Mouse (Mus musculus) liver (tissue): Measurements from ENCODE around the gene Ndst2.
A peak's percentile ranks its signal among the peaks of the same experiment; 100 is the strongest.
"Not testable (repeated sequence)": the region's sequence is repeated elsewhere in the genome, so short reads cannot be mapped to it uniquely, and the experiment has no call there.

Source experiments
- DNase-seq: peaks from one replicate; pipeline ENCODE4 v3.0.0-alpha.2; 2020; ENCODE audit warnings: mixed read lengths

The Ndst2 gene

GRCm38 (mm10) chr14:20737306-20737705 lies 2.9 kb upstream of the Ndst2 start:
- DNase-seq, result peak; percentile 61

DNA sequence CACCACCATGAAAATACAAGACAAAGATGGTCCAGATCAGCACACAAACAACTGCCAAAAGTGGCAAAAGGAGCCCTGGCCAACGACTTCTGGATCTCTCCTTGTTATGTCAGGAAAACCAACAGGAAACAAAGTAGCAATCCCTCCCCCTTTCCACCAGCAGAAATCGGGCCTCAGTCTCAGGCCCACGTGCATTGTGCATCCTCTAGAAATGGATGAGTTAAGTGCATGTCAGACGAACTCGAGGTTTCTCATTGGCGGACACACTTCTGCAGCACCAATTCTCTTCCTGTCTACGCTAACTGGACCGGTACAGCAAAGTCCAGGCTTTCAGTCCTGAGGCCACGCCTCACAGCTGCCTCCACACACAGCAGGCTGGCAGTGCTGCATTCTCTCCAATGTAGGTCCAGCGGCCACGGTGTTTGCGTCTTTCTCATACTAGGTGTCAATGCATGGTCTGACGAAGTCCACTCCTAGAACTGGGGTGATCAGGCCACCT lies 1.6 kb upstream of the Ndst2 start:
- DNase-seq, result no peak

GRCm38 (mm10) chr14:20735052-20735451 lies 690 bp upstream of the Ndst2 start:
- no peak for DNase-seq

- peak; percentile 71 for DNase-seq
These were observed 1.1 kb downstream of the Ndst2 start for GRCm38 (mm10) chr14:20733041-20733951.

GRCm38 (mm10) chr14:20730853-20731602 lies 3.3 kb downstream of the Ndst2 start:
- no peak for DNase-seq

- no peak for DNase-seq
These were observed 4.5 kb downstream of the Ndst2 start for GRCm38 (mm10) chr14:20729871-20730270.

- peak; percentile 61 for DNase-seq
These were observed 8.6 kb downstream of the Ndst2 start for GRCm38 (mm10) chr14:20725660-20726339.

DNA sequence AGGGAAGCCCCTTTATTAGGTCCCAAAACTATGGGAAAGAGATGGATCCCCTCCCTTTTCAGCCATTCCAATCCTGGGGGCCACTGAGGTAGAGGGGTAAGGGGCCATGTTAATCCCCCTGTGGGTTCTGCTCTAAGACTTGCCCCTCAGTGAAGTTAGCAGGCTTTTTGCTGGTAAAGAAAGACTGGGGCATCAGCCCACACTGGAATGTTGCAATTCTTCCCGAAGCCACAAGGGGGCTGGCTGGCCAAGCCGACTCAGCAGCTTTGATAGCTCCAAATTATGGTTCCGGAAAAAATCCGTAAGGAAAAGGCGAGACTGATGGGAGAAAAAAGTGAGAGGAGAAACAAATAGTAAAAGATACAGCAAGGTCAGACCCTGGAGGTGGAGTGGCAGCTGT lies 10.3 kb downstream of the Ndst2 start:
- peak; percentile 60 for DNase-seq

DNA sequence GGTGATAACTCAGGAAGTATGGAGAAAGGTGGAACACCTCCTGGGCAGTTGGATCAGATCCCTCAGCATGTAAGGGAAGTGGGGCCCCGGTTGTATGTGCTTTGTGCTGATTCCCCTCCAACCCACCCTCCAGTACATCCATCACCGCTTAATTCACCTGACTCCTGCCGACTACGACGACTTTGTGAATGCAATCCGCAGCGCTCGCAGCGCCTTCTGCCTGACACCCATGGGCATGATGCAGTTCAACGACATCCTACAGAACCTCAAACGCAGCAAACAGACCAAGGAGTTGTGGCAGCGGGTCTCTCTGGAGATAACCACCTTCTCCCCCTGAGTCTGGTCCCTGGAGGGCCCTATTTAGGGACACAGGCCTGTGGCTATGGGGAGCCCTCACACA lies 11.4 kb downstream of the Ndst2 start:
- DNase-seq, result no peak

DNA sequence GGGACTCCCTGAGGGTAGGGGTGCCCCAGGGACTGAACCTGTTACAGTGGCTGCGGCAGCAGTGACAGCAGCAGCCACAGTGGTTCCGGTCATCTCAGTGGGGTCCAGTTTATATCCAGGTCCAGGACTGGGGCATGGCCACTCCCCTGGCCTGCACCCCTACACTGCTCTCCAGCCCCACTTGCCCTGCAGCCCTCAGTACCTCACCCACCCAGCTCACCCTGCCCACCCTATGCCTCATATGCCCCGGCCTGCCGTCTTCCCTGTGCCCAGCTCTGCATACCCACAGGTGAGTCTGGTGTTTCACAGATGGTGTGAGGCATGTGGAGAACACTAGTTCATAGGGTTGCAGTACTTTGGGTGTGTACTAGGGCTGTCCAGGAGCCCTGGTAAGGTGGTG lies 13.0 kb downstream of the Ndst2 start:
- DNase-seq, result no peak

DNA sequence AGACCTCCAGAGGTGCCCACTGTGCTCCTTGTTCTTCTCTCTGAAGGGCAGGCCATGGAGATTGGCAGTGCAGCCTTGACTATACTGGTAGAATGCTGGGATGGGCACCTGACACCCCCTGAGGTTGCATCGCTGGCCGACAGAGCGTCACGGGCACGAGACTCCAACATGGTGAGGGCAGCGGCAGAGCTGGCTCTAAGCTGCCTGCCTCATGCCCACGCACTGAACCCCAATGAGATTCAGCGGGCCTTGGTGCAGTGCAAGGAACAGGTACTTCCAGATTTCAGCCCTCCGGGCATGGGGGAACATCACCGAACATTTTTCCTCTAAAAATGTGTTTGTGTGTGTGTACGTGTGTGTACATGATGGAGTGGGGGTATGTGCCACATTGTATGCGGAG lies 14.6 kb downstream of the Ndst2 start:
- no peak for DNase-seq

DNA sequence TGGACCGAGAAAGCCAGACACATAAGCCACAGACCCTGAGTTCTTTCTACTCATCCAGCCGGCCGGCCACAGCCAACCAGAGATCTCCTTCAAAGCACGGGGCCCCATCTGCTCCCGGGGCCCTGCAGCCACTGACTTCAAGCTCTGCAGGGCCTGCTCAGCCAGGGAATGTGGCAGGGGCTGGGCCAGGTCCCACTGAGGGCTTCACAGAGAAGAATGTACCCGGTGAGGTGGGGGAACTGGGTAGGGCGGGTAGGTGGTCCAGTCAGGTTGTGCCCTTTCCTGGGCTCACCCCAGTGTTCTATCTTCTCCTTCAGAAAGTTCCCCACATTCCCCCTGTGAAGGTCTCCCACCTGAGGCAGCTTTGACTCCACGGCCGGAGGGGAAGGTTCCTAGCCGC lies 15.9 kb downstream of the Ndst2 start:
- DNase-seq, result no peak

- DNase-seq, result no peak
These were observed 20.5 kb downstream of the Ndst2 start for GRCm38 (mm10) chr14:20713832-20714231.

GRCm38 (mm10) chr14:20708239-20708638 lies 26.1 kb downstream of the Ndst2 start:
- DNase-seq, result no peak

GRCm38 (mm10) chr14:20707201-20708190 lies 26.9 kb downstream of the Ndst2 start, which contains the start of gene Zswim8:
Gene Zswim8 (plus strand): TSS chr14:20707552.
- peak; percentile 87 for DNase-seq

- DNase-seq, result not testable (repeated sequence)
These were observed 30.9 kb downstream of the Ndst2 start for GRCm38 (mm10) chr14:20703461-20703860.

DNA sequence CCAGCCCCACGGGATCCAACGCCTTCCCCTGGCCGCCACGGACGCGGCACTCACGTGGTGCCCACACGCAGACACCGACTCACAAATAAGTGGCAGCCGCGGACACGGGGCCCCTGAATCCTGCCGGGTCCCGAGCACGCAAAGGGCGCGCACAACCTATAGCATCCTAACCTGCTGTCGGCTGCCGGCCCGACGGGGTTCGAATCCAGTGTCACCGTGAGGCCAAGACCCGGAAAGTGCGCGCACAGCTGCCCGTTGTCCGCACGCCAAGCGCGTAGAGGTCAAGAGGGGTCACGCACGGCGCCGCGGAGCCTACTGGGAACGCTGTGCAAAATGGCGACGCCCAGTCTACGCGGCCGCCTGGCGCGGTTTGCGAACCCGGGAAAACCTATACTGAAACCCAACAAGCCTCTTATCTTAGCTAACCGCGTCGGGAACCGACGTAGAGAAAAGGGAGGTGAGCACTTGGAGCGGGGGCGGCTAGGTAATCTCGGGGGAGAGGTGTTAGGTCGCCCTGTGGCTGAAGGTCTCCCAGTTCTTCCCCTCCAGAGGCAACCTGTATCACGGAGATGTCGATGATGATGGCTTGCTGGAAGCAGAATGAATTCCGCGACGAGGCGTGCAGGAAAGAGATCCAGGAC lies 31.5 kb downstream of the Ndst2 start, which contains the start of gene Chchd1:
Chchd1 (plus strand) TSS at position 266 of the 641 bp plus-strand sequence.
- peak; percentile 90 for DNase-seq

- DNase-seq, result no peak
These were observed 32.1 kb downstream of the Ndst2 start for GRCm38 (mm10) chr14:20702096-20702740.

GRCm38 (mm10) chr14:20701554-20701953 lies 32.8 kb downstream of the Ndst2 start:
- DNase-seq, result no peak

GRCm38 (mm10) chr14:20700362-20700761 lies 34.0 kb downstream of the Ndst2 start:
- DNase-seq, result no peak

- DNase-seq, result no peak
These were observed 35.8 kb downstream of the Ndst2 start for GRCm38 (mm10) chr14:20698515-20698914.
